Mouse (Mus musculus): ENCODE data around the gene Kcp. TPM values are rescaled to one million over a fixed set of nuclear protein-coding genes. Genes with fewer than 3 reads are reported as not detected.

Kcp gene
- polyA plus RNA-seq, 1 experiment from 2014 or later: 15.1 TPM

DNA sequence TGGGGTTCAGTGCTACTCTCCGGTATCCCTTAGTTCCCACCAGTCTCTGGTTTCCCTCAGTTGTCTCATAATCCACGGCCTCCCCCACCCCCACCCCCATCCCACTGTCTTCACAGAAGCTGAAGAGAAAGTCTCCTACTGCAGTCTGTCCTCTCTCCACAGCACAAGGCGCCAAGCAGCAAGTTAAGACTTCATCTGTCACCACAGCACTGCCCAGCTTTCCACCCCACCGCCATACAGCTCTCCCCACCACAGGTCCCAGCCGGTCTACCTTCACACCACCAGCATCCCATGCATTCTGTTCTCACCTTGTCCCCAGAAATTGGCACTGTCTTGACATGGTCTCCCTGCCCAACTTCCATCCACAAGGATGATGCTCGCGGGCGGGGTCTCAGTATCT lies 918 bp downstream of the Kcp start:
- Histone ChIP-seq H3K4me3 (ENCODE audit: low read depth, low read length) (peak overlapping the region; percentile 42), H3K9ac (replicated peaks; ENCODE audit: low read depth, low read length) (0 out of 2 replicates have a peak overlapping the region, but pooled peaks have one; percentile 52), H3K36me3 (ENCODE audit: control insufficient read depth, insufficient read depth, low read length) (no peaks in the 10 kb centered on the region), H3K27ac (ENCODE audit: low read depth, low read length) (no peak overlapping the region), H3K27me3 (ENCODE audit: control insufficient read depth, insufficient read depth, low read length) (peaks cover 8% of the 10 kb centered on the region; the same call in 1 of the 2 replicates), H3K4me2 (ENCODE audit: low read depth, low read length) (peak overlapping the region; percentile 62), H3K4me1 (ENCODE audit: control insufficient read depth, insufficient read depth, low read length) (peaks cover 7% of the 10 kb centered on the region; the same call in 1 of the 2 replicates), H3K9me3 (ENCODE audit: control insufficient read depth, low read length) (no peaks in the 10 kb centered on the region)
- ATAC-seq (ENCODE audit: low read depth): peak; percentile 42; the same call in 1 of the 2 replicates
- WGBS: 22% methylated on average over 8 of the region's 8 CpGs

DNA sequence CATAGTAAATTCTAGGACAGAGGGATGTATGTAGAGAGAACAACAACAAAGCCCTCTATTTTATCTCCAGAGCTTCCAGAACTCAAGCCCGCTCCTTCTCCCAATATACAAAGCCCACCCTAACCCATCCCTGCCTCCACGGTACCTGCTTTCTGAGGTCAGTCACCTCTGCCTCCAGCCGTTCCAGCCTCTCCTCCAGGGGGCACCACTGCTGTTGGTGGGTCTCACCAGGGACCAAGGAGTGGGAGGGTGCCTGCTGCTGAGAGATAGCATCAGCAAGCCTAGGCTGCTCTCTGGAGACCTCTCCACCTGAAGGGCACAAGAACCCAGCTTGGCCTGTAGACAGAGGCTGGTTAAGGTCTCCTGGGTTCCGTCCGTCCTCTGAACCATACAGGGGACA lies 2.3 kb downstream of the Kcp start:
- Histone ChIP-seq H3K4me1 (ENCODE audit: control insufficient read depth, insufficient read depth, low read length) (peaks cover 7% of the 10 kb centered on the region; the same call in 1 of the 2 replicates), H3K9ac (replicated peaks; ENCODE audit: low read depth, low read length) (no peak overlapping the region), H3K36me3 (ENCODE audit: control insufficient read depth, insufficient read depth, low read length) (no peaks in the 10 kb centered on the region), H3K4me3 (ENCODE audit: low read depth, low read length) (no peak overlapping the region), H3K4me2 (ENCODE audit: low read depth, low read length) (no peak overlapping the region), H3K9me3 (ENCODE audit: control insufficient read depth, low read length) (no peaks in the 10 kb centered on the region), H3K27ac (ENCODE audit: low read depth, low read length) (no peak overlapping the region), H3K27me3 (ENCODE audit: control insufficient read depth, insufficient read depth, low read length) (peaks cover 8% of the 10 kb centered on the region; the same call in 1 of the 2 replicates)
- ATAC-seq (ENCODE audit: low read depth): no peak
- WGBS: 88% methylated on average over 5 of the region's 5 CpGs

GRCm38 (mm10) chr6:29501599-29501998 lies 6.2 kb downstream of the Kcp start:
- Histone ChIP-seq H3K27ac (ENCODE audit: low read depth, low read length) (no peak overlapping the region), H3K4me1 (ENCODE audit: control insufficient read depth, insufficient read depth, low read length) (no peaks in the 10 kb centered on the region), H3K4me3 (ENCODE audit: low read depth, low read length) (no peak overlapping the region), H3K36me3 (ENCODE audit: control insufficient read depth, insufficient read depth, low read length) (no peaks in the 10 kb centered on the region), H3K9ac (replicated peaks; ENCODE audit: low read depth, low read length) (no peak overlapping the region), H3K4me2 (ENCODE audit: low read depth, low read length) (no peak overlapping the region), H3K27me3 (ENCODE audit: control insufficient read depth, insufficient read depth, low read length) (peaks cover 5% of the 10 kb centered on the region), H3K9me3 (ENCODE audit: control insufficient read depth, low read length) (no peaks in the 10 kb centered on the region)
- no peak for ATAC-seq (ENCODE audit: low read depth)
- whole genome bisulfite sequencing: 100% methylated on average over 1 of the region's 1 CpGs

DNA sequence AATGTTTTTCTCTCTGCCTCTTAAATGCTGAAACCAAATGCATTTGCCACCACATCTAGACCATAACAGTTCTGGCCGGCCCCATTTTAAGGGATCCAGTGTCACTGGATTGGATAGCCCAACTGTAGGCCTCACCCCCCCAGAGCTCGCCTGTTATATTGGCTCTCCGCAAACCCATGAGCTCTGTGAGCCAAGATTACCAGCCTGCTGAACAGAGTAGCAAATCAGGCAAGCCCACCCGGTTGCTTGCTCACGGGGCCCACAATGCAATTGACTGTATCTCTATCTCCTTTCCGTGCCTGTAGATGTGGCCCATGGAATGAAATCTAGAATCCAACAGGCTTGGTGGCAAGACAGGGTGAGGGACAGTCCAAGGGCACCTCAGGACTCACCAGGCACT lies 6.9 kb downstream of the Kcp start:
- H3K4me2 ChIP-seq (ENCODE audit: low read depth, low read length): no peak overlapping the region
- no peak overlapping the region for H3K27ac ChIP-seq (ENCODE audit: low read depth, low read length)
- H3K27me3 ChIP-seq (ENCODE audit: control insufficient read depth, insufficient read depth, low read length): peaks cover 10% of the 10 kb centered on the region
- no peak overlapping the region for H3K9ac ChIP-seq (replicated peaks; ENCODE audit: low read depth, low read length)
- no peaks in the 10 kb centered on the region for H3K4me1 ChIP-seq (ENCODE audit: control insufficient read depth, insufficient read depth, low read length)
- 93% methylated on average over 6 of the region's 6 CpGs for WGBS
- no peak for ATAC-seq (ENCODE audit: low read depth)
- H3K4me3 ChIP-seq (ENCODE audit: low read depth, low read length): no peak overlapping the region
- H3K9me3 ChIP-seq (ENCODE audit: control insufficient read depth, low read length): no peaks in the 10 kb centered on the region
- no peaks in the 10 kb centered on the region for H3K36me3 ChIP-seq (ENCODE audit: control insufficient read depth, insufficient read depth, low read length)

DNA sequence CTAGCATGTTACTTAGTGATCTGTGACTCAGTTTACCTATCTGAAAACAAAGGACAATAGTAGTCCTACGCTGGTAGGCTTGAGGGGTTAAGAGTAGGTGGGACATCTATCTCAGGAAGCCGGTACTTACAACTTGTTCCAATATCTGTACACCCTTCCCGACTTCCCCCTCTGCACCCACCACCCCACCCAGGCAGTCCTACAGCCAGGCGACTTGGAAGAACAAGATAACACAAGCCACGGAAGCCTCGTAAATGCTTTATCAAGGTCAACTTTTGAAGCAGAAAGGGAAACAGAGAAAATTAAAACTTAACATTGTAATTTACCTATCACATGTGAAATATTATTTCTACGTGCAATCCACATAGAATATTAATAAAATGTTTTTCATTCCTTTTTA lies 7.6 kb downstream of the Kcp start:
- no peak overlapping the region for H3K4me3 ChIP-seq (ENCODE audit: low read depth, low read length)
- H3K9me3 ChIP-seq (ENCODE audit: control insufficient read depth, low read length): no peaks in the 10 kb centered on the region
- no peak overlapping the region for H3K9ac ChIP-seq (replicated peaks; ENCODE audit: low read depth, low read length)
- H3K27me3 ChIP-seq (ENCODE audit: control insufficient read depth, insufficient read depth, low read length): peaks cover 10% of the 10 kb centered on the region
- no peak overlapping the region for H3K27ac ChIP-seq (ENCODE audit: low read depth, low read length)
- WGBS: 95% methylated on average over 7 of the region's 7 CpGs
- no peak for ATAC-seq (ENCODE audit: low read depth)
- H3K4me1 ChIP-seq (ENCODE audit: control insufficient read depth, insufficient read depth, low read length): no peaks in the 10 kb centered on the region
- no peaks in the 10 kb centered on the region for H3K36me3 ChIP-seq (ENCODE audit: control insufficient read depth, insufficient read depth, low read length)
- H3K4me2 ChIP-seq (ENCODE audit: low read depth, low read length): no peak overlapping the region

GRCm38 (mm10) chr6:29497791-29498190 lies 10.0 kb downstream of the Kcp start:
- no peak for ATAC-seq (ENCODE audit: low read depth)
- no peak overlapping the region for H3K4me2 ChIP-seq (ENCODE audit: low read depth, low read length)
- no peaks in the 10 kb centered on the region for H3K9me3 ChIP-seq (ENCODE audit: control insufficient read depth, low read length)
- no peaks in the 10 kb centered on the region for H3K36me3 ChIP-seq (ENCODE audit: control insufficient read depth, insufficient read depth, low read length)
- H3K4me3 ChIP-seq (ENCODE audit: low read depth, low read length): no peak overlapping the region
- no peak overlapping the region for H3K9ac ChIP-seq (replicated peaks; ENCODE audit: low read depth, low read length)
- no peaks in the 10 kb centered on the region for H3K4me1 ChIP-seq (ENCODE audit: control insufficient read depth, insufficient read depth, low read length)
- 44% methylated on average over 2 of the region's 2 CpGs for WGBS
- H3K27me3 ChIP-seq (ENCODE audit: control insufficient read depth, insufficient read depth, low read length): peaks cover 10% of the 10 kb centered on the region
- no peak overlapping the region for H3K27ac ChIP-seq (ENCODE audit: low read depth, low read length)

GRCm38 (mm10) chr6:29496270-29496669 lies 11.5 kb downstream of the Kcp start:
- Histone ChIP-seq H3K9me3 (ENCODE audit: control insufficient read depth, low read length) (no peaks in the 10 kb centered on the region), H3K27me3 (ENCODE audit: control insufficient read depth, insufficient read depth, low read length) (peaks cover 10% of the 10 kb centered on the region), H3K27ac (ENCODE audit: low read depth, low read length) (no peak overlapping the region), H3K4me3 (ENCODE audit: low read depth, low read length) (no peak overlapping the region), H3K9ac (replicated peaks; ENCODE audit: low read depth, low read length) (no peak overlapping the region), H3K4me1 (ENCODE audit: control insufficient read depth, insufficient read depth, low read length) (no peaks in the 10 kb centered on the region), H3K36me3 (ENCODE audit: control insufficient read depth, insufficient read depth, low read length) (no peaks in the 10 kb centered on the region), H3K4me2 (ENCODE audit: low read depth, low read length) (no peak overlapping the region)
- no peak for ATAC-seq (ENCODE audit: low read depth)
- WGBS: 19% methylated on average over 25 of the region's 25 CpGs

- no peak for ATAC-seq (ENCODE audit: low read depth)
- H3K4me1 ChIP-seq (ENCODE audit: control insufficient read depth, insufficient read depth, low read length): no peaks in the 10 kb centered on the region
- H3K9ac ChIP-seq (replicated peaks; ENCODE audit: low read depth, low read length): no peak overlapping the region
- 90% methylated on average over 4 of the region's 4 CpGs for WGBS
- no peaks in the 10 kb centered on the region for H3K9me3 ChIP-seq (ENCODE audit: control insufficient read depth, low read length)
- no peak overlapping the region for H3K4me2 ChIP-seq (ENCODE audit: low read depth, low read length)
- peaks cover 10% of the 10 kb centered on the region for H3K27me3 ChIP-seq (ENCODE audit: control insufficient read depth, insufficient read depth, low read length)
- H3K36me3 ChIP-seq (ENCODE audit: control insufficient read depth, insufficient read depth, low read length): no peaks in the 10 kb centered on the region
- H3K27ac ChIP-seq (ENCODE audit: low read depth, low read length): no peak overlapping the region
- H3K4me3 ChIP-seq (ENCODE audit: low read depth, low read length): no peak overlapping the region
These were observed 13.7 kb downstream of the Kcp start for GRCm38 (mm10) chr6:29494101-29494500.

- H3K36me3 ChIP-seq (ENCODE audit: control insufficient read depth, insufficient read depth, low read length): no peaks in the 10 kb centered on the region
- no peaks in the 10 kb centered on the region for H3K27me3 ChIP-seq (ENCODE audit: control insufficient read depth, insufficient read depth, low read length)
- no peak overlapping the region for H3K9ac ChIP-seq (replicated peaks; ENCODE audit: low read depth, low read length)
- no peak overlapping the region for H3K4me3 ChIP-seq (ENCODE audit: low read depth, low read length)
- no peak overlapping the region for H3K27ac ChIP-seq (ENCODE audit: low read depth, low read length)
- no peaks in the 10 kb centered on the region for H3K9me3 ChIP-seq (ENCODE audit: control insufficient read depth, low read length)
- H3K4me1 ChIP-seq (ENCODE audit: control insufficient read depth, insufficient read depth, low read length): no peaks in the 10 kb centered on the region
- no peak for ATAC-seq (ENCODE audit: low read depth)
- WGBS: 39% methylated on average over 2 of the region's 2 CpGs
- H3K4me2 ChIP-seq (ENCODE audit: low read depth, low read length): no peak overlapping the region
These were observed 21.8 kb downstream of the Kcp start for GRCm38 (mm10) chr6:29485951-29486350.
